ENCODE assay signal across 9 mouse cellular contexts in the genomic region with DNA sequence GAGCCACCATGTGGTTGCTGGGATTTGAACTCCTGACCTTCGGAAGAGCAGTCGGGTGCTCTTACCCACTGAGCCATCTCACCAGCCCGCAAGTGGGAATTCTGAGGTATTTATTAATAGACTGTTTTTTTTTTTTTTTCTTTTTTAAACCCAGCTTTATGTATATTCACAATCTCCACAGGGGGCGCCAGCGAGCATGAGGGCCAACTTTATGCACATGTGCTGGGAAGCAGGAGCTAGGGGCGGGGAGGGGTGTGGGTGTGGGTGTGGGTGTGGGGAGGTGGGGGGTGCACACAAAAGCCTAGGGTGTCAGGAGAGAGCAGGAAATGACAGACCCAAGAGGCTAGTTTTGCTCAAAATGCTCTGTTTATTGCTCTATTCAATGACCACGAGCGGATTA. TPM values are rescaled to one million over a fixed set of nuclear protein-coding genes. Genes with fewer than 3 reads are reported as not detected.
DNase-seq lines count a peak whose midpoint lies in the region; TF ChIP-seq lines count a peak whose summit lies in the region.
"Had no signal": no experiment of that assay in that cellular context is flagged by ENCODE, and none has a peak within 500 bp of the region (broad histone marks: within the 10 kb centered on the region; RNA-seq: fewer than 3 reads in every experiment).

No protein-coding gene starts in this region.

- WGBS in lung, adult 2 months = 66% methylated on average over 8 of the region's 8 CpGs

- peak; percentile 21 to 53 for DNase-seq in cerebellum, postnatal 25 days
- no peak for DNase-seq in cerebellum, adult 9-11 months
- no peak for DNase-seq in lung, adult 2 months
- DNase-seq in lung, postnatal 25 days (ENCODE audit: low spot score) = no peak
- DNase-seq in c-Kit-positive CD71-positive TER-119-positive erythroid progenitor cells, embryonic 14.5 days (ENCODE audit: low spot score) = peak; percentile 40
- peak; percentile 43 for DNase-seq in mesoderm, embryonic 11.5 days (ENCODE audit: low read depth, low spot score)
- DNase-seq in frontal cortex, postnatal 36 days (ENCODE audit: low spot score in 2 of 2) = no peak
- no peak for DNase-seq in ovary, postnatal 10 days (ENCODE audit: low spot score)

- TF ChIP-seq POLR2A in lung, adult 2 months (IDR thresholded peaks at IDR 0.05; ENCODE audit: borderline replicate concordance, extremely low read depth, low read depth, low read length) = no peak

- 0 out of 2 replicates have a peak, but pooled peaks have one; percentile 36 for TF ChIP-seq CTCF in lung, adult 2 months (IDR thresholded peaks at IDR 0.05; ENCODE audit: insufficient read depth, low read length)

- H3K4me1 ChIP-seq in lung, adult 2 months (ENCODE audit: control insufficient read depth, insufficient read depth, low read length) = no peaks in the 10 kb centered on the region; the same call in 1 of the 2 replicates

- H3K4me3 ChIP-seq in lung, adult 2 months (replicated peaks; ENCODE audit: extremely low read depth, low read depth, low read length) = no peak overlapping the region
- H3K4me3 ChIP-seq: midbrain, embryonic 12.5 days had no signal

RNA-seq across cellular contexts. Expression of gene Tmem86a, which starts 27.1 kb away (rescaled TPM):
- 28.2 and 32.8 TPM in 2 replicates for polyA plus RNA-seq in lung, adult 2 months (2012; rRNA removed)

RNA-seq across cellular contexts. Expression of gene Ptpn5, which starts 56.0 kb away (rescaled TPM):
- 0.90 and 1.3 TPM in 2 replicates for polyA plus RNA-seq in lung, adult 2 months (2012; rRNA removed)

Comparison
In these comparisons a context has a peak if more than half of its experiments do, and no peak if none do; other contexts are left out.
1. DNase-seq: peak in cerebellum, postnatal 25 days (2 of 2), c-Kit-positive CD71-positive TER-119-positive erythroid progenitor cells, embryonic 14.5 days (single experiment) and mesoderm, embryonic 11.5 days (single experiment); none in cerebellum, adult 9-11 months (single experiment), lung, adult 2 months (single experiment), lung, postnatal 25 days (single experiment), frontal cortex, postnatal 36 days (0 of 2) and ovary, postnatal 10 days (single experiment).